Mouse (Mus musculus) thymus, adult 2 months (tissue): Measurements from ENCODE around the gene Dhrs7b.

Experiments
- CTCF ChIP-seq: fragments of 200-500 bp; IDR thresholded peaks from 2 replicates; pipeline ENCODE4 v1.5.1; 2012; ENCODE audit warnings: mild to moderate bottlenecking, control low read depth, low read length, moderate library complexity, borderline replicate concordance; ENCODE audit not compliant: control insufficient read depth, poor library complexity, insufficient read depth; ENCODE audit errors: extremely low read depth
- POLR2A ChIP-seq: fragments of 200-500 bp; IDR thresholded peaks from 2 replicates; pipeline ENCODE4 v1.6.1; 2012; ENCODE audit warnings: mild to moderate bottlenecking, low read length, control low read depth, moderate library complexity; ENCODE audit not compliant: control insufficient read depth, poor library complexity, insufficient read depth; ENCODE audit errors: extremely low read depth

GRCm38 (mm10) chr11:60905407-60906120 lies 75.1 kb downstream of the Dhrs7b start:
- no peak for TF ChIP-seq CTCF
- TF ChIP-seq POLR2A: no peak
